ENCODE assay signal across 8 mouse cellular contexts in the genomic region with DNA sequence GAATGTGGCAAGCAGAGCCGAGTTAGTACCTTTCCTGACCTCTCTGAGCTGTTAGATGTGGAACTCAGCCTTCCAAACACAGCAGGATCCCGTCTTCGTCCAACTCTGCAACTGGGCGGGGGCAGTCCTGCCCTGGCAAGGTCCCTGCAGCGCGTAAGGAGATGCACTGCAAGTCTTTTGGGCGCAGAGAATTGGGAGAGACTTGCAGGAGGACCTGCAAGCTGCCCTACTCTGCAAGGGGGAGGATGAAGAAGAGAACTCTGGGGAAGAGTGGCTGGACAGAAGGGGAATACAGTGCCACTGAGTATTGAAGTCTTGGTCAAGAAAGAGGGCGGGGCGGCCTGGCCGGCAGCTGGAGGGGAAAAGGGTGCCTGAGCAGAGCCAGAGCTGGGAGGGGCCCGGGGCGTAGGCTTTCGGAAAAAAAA. TPM values are rescaled to one million over a fixed set of nuclear protein-coding genes. Genes with fewer than 3 reads are reported as not detected.
DNase-seq lines count a peak whose midpoint lies in the region; ATAC-seq and TF ChIP-seq lines count a peak whose summit lies in the region.

No protein-coding gene starts in this region.

- peak overlapping the region; percentile 45 for H3K9ac ChIP-seq in embryonic facial prominence, embryonic 12.5 days
- peak overlapping the region; percentile 85 for H3K9ac ChIP-seq in heart, embryonic 13.5 days
- H3K9ac ChIP-seq in stomach, embryonic 16.5 days (ENCODE audit: low read length) = peak overlapping the region; percentile 66

- peak overlapping the region; percentile 74 for H3K4me2 ChIP-seq in embryonic facial prominence, embryonic 12.5 days (replicated peaks)
- peak overlapping the region; percentile 84 for H3K4me2 ChIP-seq in heart, embryonic 13.5 days
- H3K4me2 ChIP-seq in stomach, embryonic 16.5 days (ENCODE audit: low read depth, low read length) = peak overlapping the region; percentile 60

- H3K27me3 ChIP-seq in Patski = no peaks in the 10 kb centered on the region
- no peaks in the 10 kb centered on the region for H3K27me3 ChIP-seq in embryonic facial prominence, embryonic 12.5 days
- H3K27me3 ChIP-seq in heart, embryonic 13.5 days (replicated peaks) = no peaks in the 10 kb centered on the region
- no peaks in the 10 kb centered on the region for H3K27me3 ChIP-seq in stomach, embryonic 16.5 days (ENCODE audit: control insufficient read depth, insufficient read depth, low read length)

- peaks cover 19% of the 10 kb centered on the region for H3K4me1 ChIP-seq in embryonic facial prominence, embryonic 12.5 days
- peaks cover 24% of the 10 kb centered on the region for H3K4me1 ChIP-seq in heart, embryonic 13.5 days
- peaks cover 12% of the 10 kb centered on the region for H3K4me1 ChIP-seq in stomach, embryonic 16.5 days (ENCODE audit: control insufficient read depth, insufficient read depth, low read length)

- TF ChIP-seq CTCF in Patski (IDR thresholded peaks at IDR 0.05) = no peak

- POLR2A ChIA-PET in Patski (lab: Charles Lee) = interaction anchor here (0.6 kb wide), 1 partner anchor 117 kb away, joined by 3 read pairs; no protein-coding TSS in a partner anchor

- DNase-seq in 3134 (ENCODE audit: extremely low read depth, insufficient read length, low spot score) (peak; percentile 78), Patski (ENCODE audit: low read depth, low spot score) (no peak)
- DNase-seq in kidney, postnatal 14 days = peak; percentile 78
- no peak for DNase-seq in right cerebral cortex, postnatal 36 days (ENCODE audit: low spot score in 2 of 2)

- H3K27ac ChIP-seq in embryonic facial prominence, embryonic 12.5 days = 0 out of 2 replicates have a peak overlapping the region, but pooled peaks have one; percentile 38
- peak overlapping the region; percentile 83 for H3K27ac ChIP-seq in heart, embryonic 13.5 days (replicated peaks)
- H3K27ac ChIP-seq in stomach, embryonic 16.5 days (ENCODE audit: low read length) = peak overlapping the region; percentile 72; the same call in 1 of the 2 replicates

- WGBS in embryonic facial prominence, embryonic 12.5 days = 1% methylated on average over 13 of the region's 13 CpGs
- 1% methylated on average over 13 of the region's 13 CpGs for WGBS in heart, embryonic 13.5 days
- WGBS in stomach, embryonic 16.5 days = 1% methylated on average over 13 of the region's 13 CpGs

- peak overlapping the region; percentile 39 for H3K4me3 ChIP-seq in embryonic facial prominence, embryonic 12.5 days
- peak overlapping the region; percentile 75 for H3K4me3 ChIP-seq in heart, embryonic 13.5 days
- peak overlapping the region; percentile 59 for H3K4me3 ChIP-seq in stomach, embryonic 16.5 days (replicated peaks; ENCODE audit: low read length)

- no peaks in the 10 kb centered on the region for H3K36me3 ChIP-seq in embryonic facial prominence, embryonic 12.5 days
- no peaks in the 10 kb centered on the region for H3K36me3 ChIP-seq in heart, embryonic 13.5 days
- H3K36me3 ChIP-seq in stomach, embryonic 16.5 days (ENCODE audit: control insufficient read depth, insufficient read depth, low read length) = no peaks in the 10 kb centered on the region

- in situ Hi-C loops in Patski (cut with MboI; ENCODE audit: low pct_unique_long_range_greater_than_20kb) = no loop called here

- H3K9me3 ChIP-seq in embryonic facial prominence, embryonic 12.5 days = no peaks in the 10 kb centered on the region
- no peaks in the 10 kb centered on the region for H3K9me3 ChIP-seq in heart, embryonic 13.5 days
- H3K9me3 ChIP-seq in stomach, embryonic 16.5 days (replicated peaks; ENCODE audit: control insufficient read depth, low read length) = no peaks in the 10 kb centered on the region

- CTCF ChIA-PET in Patski (lab: Charles Lee) = interaction anchor here (1.0 to 1.9 kb wide), 2 partner anchors 15 to 27 kb away, joined by 3 to 5 read pairs; no protein-coding TSS in a partner anchor

- ATAC-seq in Patski = peak; percentile 79
- peak; percentile 67 for ATAC-seq in embryonic facial prominence, embryonic 12.5 days (ENCODE audit: insufficient number of reproducible peaks, insufficient read depth, low FRiP score, low TSS enrichment)
- ATAC-seq in heart, embryonic 13.5 days (ENCODE audit: extremely low read depth, insufficient number of reproducible peaks, low FRiP score, low TSS enrichment) = peak; percentile 37; the same call in 1 of the 2 replicates
- peak; percentile 43 for ATAC-seq in megakaryocyte, adult 5-6 weeks (ENCODE audit: poor library complexity, severe bottlenecking)
- ATAC-seq in stomach, embryonic 16.5 days (ENCODE audit: insufficient read depth, low FRiP score) = peak; percentile 51; the same call in 1 of the 2 replicates

RNA-seq across cellular contexts. Expression of a gene that starts 0.7 kb away (rescaled TPM):
- 3.5 TPM for polyA plus RNA-seq in Patski (2021)
- 2.6 and 3.2 TPM in 2 replicates for polyA plus RNA-seq in embryonic facial prominence, embryonic 12.5 days (2016; fragmentation: Nextera tagmentation; extraction: Ambion mirVana)
- 20.5 and 22.8 TPM in 2 replicates for polyA plus RNA-seq in heart, embryonic 13.5 days (2015; fragmentation: Nextera tagmentation; extraction: Ambion mirVana)
- 40.8 and 54.4 TPM in 2 replicates for total RNA-seq in megakaryocyte, adult 5-6 weeks (2015)
- total RNA-seq in megakaryocyte, adult 5-6 weeks (2017) = 28.6 and 40.5 TPM in 2 replicates
- polyA plus RNA-seq in stomach, embryonic 16.5 days (2015; fragmentation: Nextera tagmentation; extraction: Ambion mirVana) = 4.4 and 5.5 TPM in 2 replicates

Comparison
In these comparisons a context has a peak if more than half of its experiments do, and no peak if none do; other contexts are left out.
1. DNase-seq: peak in 3134 (single experiment) and kidney, postnatal 14 days (single experiment); none in Patski (single experiment) and right cerebral cortex, postnatal 36 days (0 of 2).
2. Peak in every context shown above with its lines, with median percentiles within 50 percentile points of each other: ATAC-seq, H3K27ac ChIP-seq, H3K4me2 ChIP-seq, H3K4me3 ChIP-seq and H3K9ac ChIP-seq.